Mouse (Mus musculus): Measurements from ENCODE around the gene Sowahb. TPM values are rescaled to one million over a fixed set of nuclear protein-coding genes. Genes with fewer than 3 reads are reported as not detected.
A peak's percentile ranks its signal among the peaks of the same experiment; 100 is the strongest.

Sowahb gene
- polyA plus RNA-seq, 1 experiment from 2014 or later: 1.2 TPM

- no peaks in the 10 kb centered on the region for H3K27me3 ChIP-seq (ENCODE audit: insufficient read depth, poor library complexity, severe bottlenecking)
- no peaks in the 10 kb centered on the region for H3K36me3 ChIP-seq
- no peak for DNase-seq (ENCODE audit: low spot score)
- no peak overlapping the region for H3K4me3 ChIP-seq
- H3K4me1 ChIP-seq: peaks cover 22% of the 10 kb centered on the region
- no peaks in the 10 kb centered on the region for H3K9me3 ChIP-seq
- whole genome bisulfite sequencing: 90% methylated on average over 9 of the region's 9 CpGs
- H3K27ac ChIP-seq: no peak overlapping the region
These were observed 36.6 kb downstream of the Sowahb start for GRCm38 (mm10) chr5:93008256-93008655.

GRCm38 (mm10) chr5:93005815-93006341 lies 38.9 kb downstream of the Sowahb start:
- DNase-seq (ENCODE audit: low spot score): peak; percentile 81
- H3K9me3 ChIP-seq: no peaks in the 10 kb centered on the region
- 31% methylated on average over 14 of the region's 14 CpGs for WGBS
- H3K4me3 ChIP-seq: peak overlapping the region; percentile 51
- H3K36me3 ChIP-seq: no peaks in the 10 kb centered on the region
- peaks cover 38% of the 10 kb centered on the region for H3K4me1 ChIP-seq
- no peaks in the 10 kb centered on the region for H3K27me3 ChIP-seq (ENCODE audit: insufficient read depth, poor library complexity, severe bottlenecking)
- H3K27ac ChIP-seq: peak overlapping the region; percentile 88

- 6% methylated on average over 20 of the region's 20 CpGs for WGBS
- H3K4me1 ChIP-seq: peaks cover 42% of the 10 kb centered on the region
- peak; percentile 85 for DNase-seq (ENCODE audit: low spot score)
These were observed 39.5 kb downstream of the Sowahb start for GRCm38 (mm10) chr5:93005229-93005814.

GRCm38 (mm10) chr5:93002615-93003014 lies 42.2 kb downstream of the Sowahb start:
- Histone ChIP-seq H3K4me1 (peaks cover 60% of the 10 kb centered on the region), H3K27me3 (ENCODE audit: insufficient read depth, poor library complexity, severe bottlenecking) (no peaks in the 10 kb centered on the region), H3K27ac (peak overlapping the region; percentile 32; the same call in 1 of the 2 replicates), H3K4me3 (no peak overlapping the region), H3K36me3 (no peaks in the 10 kb centered on the region), H3K9me3 (no peaks in the 10 kb centered on the region)
- no peak for DNase-seq (ENCODE audit: low spot score)
- WGBS: 95% methylated on average over 2 of the region's 2 CpGs

More at GRCm38 (mm10) chr5:93005229-93005814, 39.5 kb downstream of the Sowahb start:
- Histone ChIP-seq H3K9me3 (no peaks in the 10 kb centered on the region), H3K36me3 (no peaks in the 10 kb centered on the region), H3K4me3 (peak overlapping the region; percentile 51), H3K27me3 (ENCODE audit: insufficient read depth, poor library complexity, severe bottlenecking) (no peaks in the 10 kb centered on the region), H3K27ac (peak overlapping the region; percentile 88)

GRCm38 (mm10) chr5:93000774-93001757 lies 43.8 kb downstream of the Sowahb start:
- peak overlapping the region; percentile 80 for H3K27ac ChIP-seq
- no peak for DNase-seq (ENCODE audit: low spot score)
- no peaks in the 10 kb centered on the region for H3K27me3 ChIP-seq (ENCODE audit: insufficient read depth, poor library complexity, severe bottlenecking)
- H3K9me3 ChIP-seq: no peaks in the 10 kb centered on the region
- no peaks in the 10 kb centered on the region for H3K36me3 ChIP-seq
- H3K4me1 ChIP-seq: peaks cover 70% of the 10 kb centered on the region
- H3K4me3 ChIP-seq: no peak overlapping the region
- WGBS: 59% methylated on average over 17 of the region's 17 CpGs

- WGBS: 58% methylated on average over 6 of the region's 6 CpGs
- Histone ChIP-seq H3K4me1 (peaks cover 64% of the 10 kb centered on the region), H3K36me3 (no peaks in the 10 kb centered on the region)
These were observed 44.8 kb downstream of the Sowahb start for GRCm38 (mm10) chr5:93000060-93000459.

GRCm38 (mm10) chr5:92998494-92999016 lies 46.3 kb downstream of the Sowahb start:
- no peak for DNase-seq (ENCODE audit: low spot score)

More at GRCm38 (mm10) chr5:93000060-93000459, 44.8 kb downstream of the Sowahb start:
- DNase-seq (ENCODE audit: low spot score): peak; percentile 67
- Histone ChIP-seq H3K9me3 (no peaks in the 10 kb centered on the region), H3K4me3 (no peak overlapping the region), H3K27me3 (ENCODE audit: insufficient read depth, poor library complexity, severe bottlenecking) (no peaks in the 10 kb centered on the region), H3K27ac (peak overlapping the region; percentile 73; the same call in 1 of the 2 replicates)

GRCm38 (mm10) chr5:92997428-92998120 lies 47.2 kb downstream of the Sowahb start:
- H3K36me3 ChIP-seq: no peaks in the 10 kb centered on the region
- peak; percentile 92 for DNase-seq (ENCODE audit: low spot score)
- H3K4me3 ChIP-seq: 0 out of 2 replicates have a peak overlapping the region, but pooled peaks have one; percentile 5
- H3K9me3 ChIP-seq: no peaks in the 10 kb centered on the region
- no peaks in the 10 kb centered on the region for H3K27me3 ChIP-seq (ENCODE audit: insufficient read depth, poor library complexity, severe bottlenecking)
- H3K27ac ChIP-seq: peak overlapping the region; percentile 88
- peaks cover 56% of the 10 kb centered on the region for H3K4me1 ChIP-seq
- 21% methylated on average over 5 of the region's 5 CpGs for WGBS

More at GRCm38 (mm10) chr5:92998494-92999016, 46.3 kb downstream of the Sowahb start:
- no peaks in the 10 kb centered on the region for H3K36me3 ChIP-seq
- WGBS: 52% methylated on average over 5 of the region's 5 CpGs
- no peak overlapping the region for H3K4me3 ChIP-seq
- H3K27ac ChIP-seq: peak overlapping the region; percentile 88
- H3K4me1 ChIP-seq: peaks cover 65% of the 10 kb centered on the region
- H3K27me3 ChIP-seq (ENCODE audit: insufficient read depth, poor library complexity, severe bottlenecking): no peaks in the 10 kb centered on the region
- H3K9me3 ChIP-seq: no peaks in the 10 kb centered on the region

GRCm38 (mm10) chr5:92994861-92995260 lies 50.0 kb downstream of the Sowahb start:
- 81% methylated on average over 2 of the region's 2 CpGs for whole genome bisulfite sequencing

GRCm38 (mm10) chr5:92994309-92994708 lies 50.5 kb downstream of the Sowahb start:
- H3K27ac ChIP-seq: 0 out of 2 replicates have a peak overlapping the region, but pooled peaks have one; percentile 59
- no peak for DNase-seq (ENCODE audit: low spot score)

More at GRCm38 (mm10) chr5:92994861-92995260, 50.0 kb downstream of the Sowahb start:
- H3K9me3 ChIP-seq: no peaks in the 10 kb centered on the region
- no peak overlapping the region for H3K4me3 ChIP-seq
- DNase-seq (ENCODE audit: low spot score): no peak
- H3K4me1 ChIP-seq: peaks cover 42% of the 10 kb centered on the region
- H3K27ac ChIP-seq: peak overlapping the region; percentile 59; the same call in 1 of the 2 replicates
- no peaks in the 10 kb centered on the region for H3K27me3 ChIP-seq (ENCODE audit: insufficient read depth, poor library complexity, severe bottlenecking)
- no peaks in the 10 kb centered on the region for H3K36me3 ChIP-seq

GRCm38 (mm10) chr5:92992106-92992505 lies 52.7 kb downstream of the Sowahb start:
- Histone ChIP-seq H3K4me1 (peaks cover 29% of the 10 kb centered on the region), H3K4me3 (no peak overlapping the region), H3K9me3 (no peaks in the 10 kb centered on the region), H3K36me3 (no peaks in the 10 kb centered on the region), H3K27ac (no peak overlapping the region), H3K27me3 (ENCODE audit: insufficient read depth, poor library complexity, severe bottlenecking) (no peaks in the 10 kb centered on the region)
- no peak for DNase-seq (ENCODE audit: low spot score)
- 80% methylated on average over 3 of the region's 3 CpGs for WGBS

More at GRCm38 (mm10) chr5:92994309-92994708, 50.5 kb downstream of the Sowahb start:
- H3K4me1 ChIP-seq: peaks cover 41% of the 10 kb centered on the region
- H3K4me3 ChIP-seq: no peak overlapping the region
- 73% methylated on average over 6 of the region's 6 CpGs for WGBS
- no peaks in the 10 kb centered on the region for H3K9me3 ChIP-seq
- H3K27me3 ChIP-seq (ENCODE audit: insufficient read depth, poor library complexity, severe bottlenecking): no peaks in the 10 kb centered on the region
- H3K36me3 ChIP-seq: no peaks in the 10 kb centered on the region

All from heart, embryonic 10.5 days (tissue).